Mouse (Mus musculus) frontal cortex, adult 2 months (tissue): ENCODE data around the gene Paf1. TPM values are rescaled to one million over a fixed set of nuclear protein-coding genes. Genes with fewer than 3 reads are reported as not detected.

Source experiments
- DNase-seq, 2 experiments: peaks; one replicate each; pipeline ENCODE4 v3.0.0; 2022; ENCODE audit warnings: low spot score in 1 of 2; ENCODE audit errors: extremely low spot score in 1 of 2
- polyA plus RNA-seq: library from polyadenylated mRNA; depleted of rRNA; stranded (reverse); fragments of >200 nt; gene quantifications from 2 replicates; pipeline ENCODE4 v1.2.3, GENCODE M21; 2012

The Paf1 gene
- polyA plus RNA-seq, 1 experiment, result 182 TPM

DNA sequence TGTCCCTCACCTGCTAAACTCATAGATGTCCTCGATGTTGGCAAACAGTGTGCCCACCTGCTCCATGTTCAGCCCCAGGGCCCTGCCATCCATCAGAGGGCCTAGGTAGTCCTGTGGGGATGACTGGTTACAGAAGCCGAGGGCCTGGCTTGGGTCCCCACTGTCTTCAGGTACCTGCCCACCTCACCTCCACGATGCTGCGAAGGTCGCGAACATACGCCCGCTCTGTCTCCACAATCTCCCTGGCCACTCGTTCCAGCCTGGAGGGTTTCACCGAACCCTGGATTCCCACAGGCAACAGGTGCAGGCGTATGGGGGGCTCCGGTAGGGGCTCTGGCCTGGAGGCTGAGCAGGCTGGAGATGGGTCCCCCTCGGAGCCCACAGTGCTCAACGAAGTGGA, 22.7 kb upstream of the Paf1 start:
- DNase-seq, result no peak

GRCm38 (mm10) chr7:28370977-28371513, 21.7 kb upstream of the Paf1 start:
- no peak for DNase-seq

GRCm38 (mm10) chr7:28371514-28371989, 21.2 kb upstream of the Paf1 start:
- DNase-seq, result no peak

DNA sequence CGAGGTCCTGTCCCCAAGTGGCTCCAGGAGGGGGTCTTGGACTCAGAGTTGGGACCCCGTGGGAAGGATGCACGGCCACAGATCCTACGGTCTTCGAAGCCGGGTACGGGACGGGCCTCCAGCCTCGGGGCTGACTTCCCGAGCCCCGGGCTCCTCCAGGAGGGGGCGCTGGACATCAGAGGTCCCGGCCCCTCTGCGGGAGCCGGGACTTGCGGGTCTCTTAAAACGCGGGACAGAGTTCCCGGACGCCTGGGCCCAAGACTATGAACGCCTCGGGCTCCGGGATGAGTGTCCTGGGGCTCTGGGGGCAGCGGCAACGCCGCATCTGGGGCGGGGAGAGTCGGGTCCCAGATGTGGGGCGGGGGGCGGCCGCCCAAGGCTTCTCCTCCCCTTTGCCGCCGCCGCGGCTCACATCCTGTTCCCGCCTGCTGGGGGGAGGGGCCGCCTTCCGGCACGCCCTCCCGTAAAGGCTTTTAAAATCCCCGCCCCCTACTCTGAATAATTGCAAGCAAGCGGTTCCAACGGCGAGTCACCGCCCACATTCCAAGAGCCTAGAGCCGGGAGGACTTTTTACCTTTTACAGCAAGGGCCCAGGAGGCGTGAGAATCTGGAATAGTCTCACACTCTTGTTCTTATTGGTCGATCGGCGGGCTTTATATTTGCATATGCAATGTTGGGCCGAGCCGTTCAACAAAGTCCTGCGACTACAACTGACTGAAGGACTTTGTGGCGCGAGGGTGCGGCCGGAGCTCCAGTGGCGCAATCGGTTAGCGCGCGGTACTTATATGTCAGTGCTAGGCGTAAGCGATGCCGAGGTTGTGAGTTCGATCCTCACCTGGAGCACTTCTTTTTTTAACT, 20.3 kb upstream of the Paf1 start, which contains the start of gene Plekhg2:
TSS of gene Plekhg2 (minus strand) at position 349 of the 858 bp plus-strand sequence.
- peak; percentile 93 to 97 for DNase-seq

GRCm38 (mm10) chr7:28373131-28373581, 19.6 kb upstream of the Paf1 start:
- peak; percentile 71 to 91 for DNase-seq

DNA sequence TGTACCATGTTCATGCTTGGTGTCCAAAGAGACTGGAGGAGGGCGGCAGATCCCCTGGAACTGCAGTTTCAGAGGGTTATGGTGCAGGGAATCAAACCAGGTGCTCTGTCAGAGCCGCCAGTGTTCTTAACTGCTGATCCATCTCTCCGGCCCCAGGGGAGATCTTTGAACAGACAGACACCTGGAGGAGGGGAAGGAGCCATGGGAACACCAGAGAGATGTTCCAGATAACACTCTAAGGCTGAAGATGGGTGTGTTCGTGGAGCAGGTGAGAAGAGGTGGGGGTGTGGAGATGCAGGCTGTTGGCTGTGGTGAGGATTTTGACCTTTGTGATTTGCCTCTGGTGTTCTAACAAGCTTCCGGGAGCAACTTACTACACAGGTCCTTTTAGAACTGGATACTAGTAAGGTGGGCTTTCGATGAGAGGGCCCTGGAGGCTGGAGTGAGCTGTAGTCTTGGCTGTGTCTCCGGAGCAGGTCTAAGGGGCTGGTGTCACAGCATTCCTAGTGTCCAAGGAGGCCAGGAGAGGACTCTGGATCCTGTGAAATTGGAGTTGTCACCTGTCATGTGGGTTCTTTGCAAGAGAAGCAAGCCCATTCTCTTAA, 18.8 kb upstream of the Paf1 start:
- no peak for DNase-seq

DNA sequence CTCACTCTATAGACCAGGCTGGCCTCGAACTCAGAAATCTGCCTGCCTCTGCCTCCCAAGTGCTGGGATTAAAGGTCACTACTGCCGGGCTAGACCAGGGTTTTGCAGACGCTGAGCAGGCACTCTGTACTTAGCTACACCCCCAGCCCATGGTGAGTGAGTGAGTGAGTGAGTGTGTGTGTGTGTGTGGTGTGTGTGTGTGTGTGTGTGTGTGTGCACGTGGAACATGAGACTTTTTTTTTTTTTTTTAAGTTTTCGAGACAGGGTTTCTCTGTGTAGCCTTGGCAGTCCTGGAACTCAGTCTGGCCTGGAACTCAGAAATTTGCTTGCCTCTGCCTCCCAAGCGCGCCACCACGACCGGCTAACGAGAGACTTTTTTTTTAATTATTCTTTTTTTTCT, 18.1 kb upstream of the Paf1 start:
- no peak for DNase-seq

DNA sequence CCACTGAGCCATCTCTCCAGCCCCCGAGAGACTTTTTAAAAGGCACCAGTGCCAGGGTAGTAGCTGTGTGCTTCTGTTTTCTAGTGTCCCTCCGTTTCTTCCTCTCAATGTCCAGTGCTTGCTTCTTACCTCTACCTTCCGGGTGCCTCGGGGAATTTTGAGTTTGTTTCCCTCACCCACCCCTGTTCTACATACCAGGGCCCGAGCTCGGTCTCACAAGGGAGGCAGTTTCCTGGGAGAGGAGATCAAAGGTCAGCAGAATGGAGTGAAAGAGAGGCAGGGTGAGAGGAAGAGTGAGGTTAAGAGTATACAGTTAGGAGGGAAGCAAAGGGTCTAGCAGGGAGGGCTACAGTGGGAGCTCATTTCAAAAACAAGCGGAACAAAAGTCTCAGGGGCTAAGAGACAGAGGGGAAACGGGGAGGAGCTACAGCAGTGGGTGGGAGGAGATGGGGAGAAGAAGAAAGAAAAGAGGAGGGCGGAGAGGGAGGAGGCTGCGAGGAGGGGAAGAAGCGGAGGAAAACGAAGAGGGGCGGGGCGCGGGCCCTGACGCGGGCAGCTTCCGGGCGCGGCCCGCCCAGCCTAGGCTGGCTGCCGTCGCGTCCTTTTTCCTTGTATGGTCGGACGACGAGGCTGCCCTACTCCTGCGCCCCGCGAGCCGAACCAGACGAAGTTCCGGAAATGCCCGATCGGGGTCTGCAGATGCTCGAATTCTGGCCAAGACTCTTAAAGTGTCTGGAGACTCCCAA, 17.4 kb upstream of the Paf1 start:
- DNase-seq, result peak; percentile 45 to 72

DNA sequence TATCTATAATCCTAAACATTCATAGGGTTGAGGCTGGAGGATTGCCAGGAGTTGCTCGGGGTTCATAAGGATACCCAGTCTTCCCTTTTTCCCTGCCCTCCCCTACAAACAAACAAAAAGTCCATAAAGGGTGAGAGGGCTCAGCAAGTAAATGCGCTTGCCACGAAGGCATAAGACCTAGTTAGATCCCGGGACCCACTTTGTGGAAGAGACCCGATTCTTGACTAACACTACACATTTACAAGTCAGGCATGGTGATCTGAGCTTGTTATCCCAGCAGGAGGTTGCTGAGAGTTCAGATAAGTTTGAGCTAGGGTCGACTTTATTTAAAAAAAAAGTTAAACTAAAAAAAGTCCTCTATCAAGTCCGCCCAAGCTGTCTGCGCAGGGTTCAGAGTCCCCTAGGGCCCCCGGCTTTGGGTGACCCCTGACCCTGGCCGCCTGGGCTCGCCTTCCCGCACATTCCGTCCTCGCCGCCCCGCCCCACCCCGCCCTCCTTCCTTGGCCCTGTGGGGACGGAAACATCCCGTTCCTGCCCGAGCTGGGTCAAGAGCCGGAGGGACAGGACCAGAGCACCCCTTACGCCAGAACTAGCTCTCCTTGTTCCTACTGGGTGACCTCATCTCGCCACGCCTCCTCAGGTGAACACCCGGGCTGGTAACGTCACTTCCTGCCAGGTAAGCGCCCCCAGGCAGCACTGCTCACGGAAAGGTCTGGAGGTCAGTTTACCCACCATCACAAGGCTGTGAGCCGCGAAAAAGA, 16.6 kb upstream of the Paf1 start:
- no peak for DNase-seq

- DNase-seq, result no peak
These were observed 15.3 kb upstream of the Paf1 start for GRCm38 (mm10) chr7:28377190-28378065.

- DNase-seq, result no peak
These were observed 14.6 kb upstream of the Paf1 start for GRCm38 (mm10) chr7:28378066-28378690.

GRCm38 (mm10) chr7:28378769-28379651, 13.7 kb upstream of the Paf1 start:
- DNase-seq, result peak in 1 of 2 experiments; percentile 79

- DNase-seq, result no peak
These were observed 12.3 kb upstream of the Paf1 start, which contains the start of gene Zfp36 for GRCm38 (mm10) chr7:28380237-28381016. TSS of gene Zfp36 (minus strand) at chr7:28380253.

DNA sequence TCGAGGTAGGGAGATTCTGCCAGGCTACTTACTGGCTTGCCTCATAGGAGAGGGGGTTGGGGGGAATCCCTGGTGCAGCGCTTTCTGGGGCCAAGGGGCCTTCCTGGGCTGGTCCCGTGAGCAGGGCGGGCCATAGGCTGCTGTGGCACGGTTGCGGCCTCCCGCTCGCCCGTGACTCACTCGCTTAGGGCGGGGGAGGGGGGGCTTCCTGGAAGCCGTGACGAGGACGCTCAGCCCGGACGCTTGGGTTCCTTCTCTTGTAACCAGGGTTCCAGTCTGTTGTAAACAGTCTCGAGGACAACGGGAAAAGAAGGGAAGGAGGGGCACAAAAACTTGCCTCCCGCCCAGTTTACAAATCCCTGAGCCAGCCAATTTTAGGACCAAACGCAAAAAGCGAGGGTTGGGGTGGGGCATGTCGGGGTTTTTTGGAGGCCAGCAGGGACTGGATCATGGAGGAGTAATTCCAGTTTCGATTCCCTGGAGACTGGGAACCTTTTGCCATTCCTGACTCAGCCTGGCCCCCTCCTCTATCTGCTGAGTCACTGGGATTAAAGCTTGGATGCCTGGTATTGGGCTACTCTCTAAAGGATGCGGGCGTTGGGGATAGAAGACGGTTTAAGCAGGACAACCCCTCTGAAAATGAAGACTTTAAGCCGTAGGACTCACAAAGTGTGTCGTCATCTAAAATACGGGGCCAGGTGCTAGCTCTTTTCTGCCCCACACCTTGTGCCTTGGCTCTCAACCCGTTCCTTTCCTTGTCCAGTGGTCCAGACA, 11.5 kb upstream of the Paf1 start:
- no peak for DNase-seq

- peak in 1 of 2 experiments; percentile 59 for DNase-seq
These were observed 10.8 kb upstream of the Paf1 start for GRCm38 (mm10) chr7:28381938-28382337.

DNA sequence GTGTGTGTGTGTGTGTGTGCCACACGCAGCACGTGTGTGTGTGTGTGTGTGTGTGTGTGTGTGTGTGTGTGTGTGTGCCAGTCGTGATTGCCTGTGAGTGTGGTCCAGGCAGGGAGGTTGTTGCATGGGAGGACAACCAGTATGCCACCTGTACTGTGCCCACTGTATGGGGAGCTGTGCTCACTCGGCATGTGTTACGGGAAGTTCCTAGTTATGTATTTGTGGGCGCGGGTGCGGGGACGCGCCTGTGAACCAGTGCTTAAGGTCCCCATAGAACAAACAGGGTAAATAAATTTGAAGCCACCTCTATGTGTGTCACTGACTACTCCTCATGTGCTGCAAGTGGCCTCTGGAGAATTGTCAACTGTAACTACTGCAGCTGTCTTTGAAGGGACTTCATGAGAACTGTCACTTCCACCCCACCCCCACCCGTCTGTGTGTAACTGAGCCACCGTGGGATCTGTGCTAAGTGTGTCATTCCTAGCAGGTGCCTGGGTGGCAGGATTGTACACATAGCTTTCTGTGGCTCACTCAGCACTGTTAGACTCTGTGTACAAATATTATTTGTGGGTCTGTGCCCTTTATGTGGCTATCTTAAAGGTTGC, 10.3 kb upstream of the Paf1 start:
- no peak for DNase-seq
